Mouse (Mus musculus): ENCODE results near the gene Tex14.
"Not testable (repeated sequence)": the region's sequence is repeated elsewhere in the genome, so short reads cannot be mapped to it uniquely, and the experiment has no call there.

Tex14 gene

DNA sequence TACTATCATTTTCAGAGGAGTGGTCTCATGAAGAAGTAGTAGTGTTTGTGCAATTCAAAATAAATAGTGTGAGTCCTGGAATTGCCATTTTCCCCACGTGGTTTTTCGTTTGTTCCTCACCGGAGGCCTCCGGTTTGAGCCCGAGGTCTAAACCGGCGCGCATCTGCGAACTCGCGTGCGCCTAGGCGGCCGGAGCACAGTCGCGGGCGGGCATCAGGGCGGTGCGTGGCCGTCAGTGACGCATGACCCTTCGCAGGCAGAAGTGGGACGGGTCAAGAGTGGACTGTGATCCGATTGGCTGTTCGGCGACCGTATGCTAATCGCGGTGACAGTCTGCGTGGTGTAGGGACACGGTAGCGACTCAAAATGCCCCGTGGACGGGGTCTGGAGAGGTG, 43.2 kb downstream of the Tex14 start:
- DNase-seq (ENCODE audit: low read depth, low spot score) = peak; percentile 78

DNA sequence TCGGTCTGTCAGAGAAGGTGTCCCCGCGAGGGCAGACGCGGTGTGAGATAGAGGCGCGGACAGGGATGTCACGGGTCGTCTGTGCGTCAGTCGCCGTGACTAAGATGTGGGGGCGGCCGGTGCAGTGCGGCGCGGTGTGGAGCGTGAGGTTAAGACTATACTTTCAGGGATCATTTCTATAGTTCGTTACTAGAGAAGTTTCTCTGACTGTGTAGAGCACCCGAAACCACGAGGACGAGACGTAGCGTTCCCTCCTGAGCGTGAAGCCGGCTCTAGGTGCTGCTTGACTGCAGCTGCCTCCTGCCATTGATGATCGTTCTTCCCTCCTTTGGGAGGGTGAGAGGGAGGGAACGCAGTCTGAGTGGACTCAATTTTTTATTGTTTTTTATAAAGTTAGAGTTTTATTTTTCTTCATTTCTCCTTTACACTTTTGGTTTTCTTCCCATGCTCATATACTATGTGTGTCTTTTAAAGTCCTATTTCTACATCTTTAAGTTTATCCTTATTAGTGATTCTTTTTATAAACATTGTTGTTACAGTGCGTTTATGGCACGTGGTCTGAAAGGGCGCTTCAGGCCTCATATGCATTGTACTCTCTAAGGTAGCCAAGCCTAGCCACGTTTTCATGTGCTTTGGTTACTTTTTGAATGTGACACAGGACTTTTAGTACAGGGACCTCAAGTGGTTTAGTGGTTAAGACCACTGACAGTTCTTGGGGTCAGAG, 43.8 kb downstream of the Tex14 start:
- peak; percentile 85 for DNase-seq (ENCODE audit: low read depth, low spot score)

DNA sequence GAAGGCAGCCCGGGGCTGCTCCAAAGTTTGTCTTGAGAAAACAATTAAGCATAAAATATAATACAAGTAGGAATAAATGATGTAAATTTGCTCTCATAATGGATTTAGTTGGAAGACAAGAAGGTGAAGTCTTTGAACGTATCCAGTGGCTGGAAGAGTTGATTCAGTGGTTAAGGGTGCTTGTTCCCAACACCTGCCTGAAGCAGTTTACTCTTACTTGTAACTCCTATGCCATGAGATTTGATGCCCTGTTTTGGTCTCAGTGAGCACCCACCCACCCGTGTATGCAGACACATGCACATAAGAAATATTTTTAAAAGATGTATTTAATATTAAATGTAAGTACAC, 44.3 kb downstream of the Tex14 start:
- no peak for DNase-seq (ENCODE audit: low read depth, low spot score)

DNA sequence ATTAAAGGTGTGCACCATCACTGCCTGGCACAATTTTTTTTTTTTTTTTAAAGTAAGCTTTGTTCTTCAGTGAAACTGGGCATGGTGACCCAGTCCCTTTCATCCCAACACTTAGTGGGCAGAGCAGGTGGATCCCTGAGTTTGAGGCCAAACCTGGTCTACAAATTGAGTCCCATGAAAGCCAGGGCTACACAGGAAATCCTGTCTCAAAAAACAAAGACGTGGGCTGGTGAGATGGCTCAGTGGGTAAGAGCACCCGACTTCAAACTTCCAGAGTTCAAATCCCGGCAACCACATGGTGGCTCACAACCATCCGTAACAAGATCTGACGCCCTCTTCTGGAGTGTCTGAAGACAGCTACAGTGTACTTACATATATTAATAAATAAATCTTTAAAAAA, 45.0 kb downstream of the Tex14 start:
- DNase-seq (ENCODE audit: low read depth, low spot score) = peak; percentile 36

DNA sequence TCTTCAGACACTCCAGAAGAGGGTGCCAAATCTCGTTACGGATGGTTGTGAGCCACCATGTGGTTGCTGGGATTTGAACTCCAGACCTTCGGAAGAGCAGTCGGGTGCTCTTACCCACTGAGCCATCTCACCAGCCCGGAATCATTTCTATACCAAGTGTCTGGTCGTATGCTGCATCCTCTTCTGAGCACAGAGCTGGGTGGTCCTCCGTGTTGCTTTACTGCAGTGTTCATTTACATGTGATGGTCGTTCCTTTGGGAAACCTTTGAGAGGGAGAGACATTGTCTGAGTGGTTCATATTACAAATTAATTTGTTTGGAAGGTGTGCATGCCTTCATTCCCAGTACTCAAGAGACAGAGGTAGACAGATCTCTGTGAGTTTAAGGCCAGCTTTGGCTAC, 47.9 kb downstream of the Tex14 start:
- not testable (repeated sequence) for DNase-seq (ENCODE audit: low read depth, low spot score)

DNA sequence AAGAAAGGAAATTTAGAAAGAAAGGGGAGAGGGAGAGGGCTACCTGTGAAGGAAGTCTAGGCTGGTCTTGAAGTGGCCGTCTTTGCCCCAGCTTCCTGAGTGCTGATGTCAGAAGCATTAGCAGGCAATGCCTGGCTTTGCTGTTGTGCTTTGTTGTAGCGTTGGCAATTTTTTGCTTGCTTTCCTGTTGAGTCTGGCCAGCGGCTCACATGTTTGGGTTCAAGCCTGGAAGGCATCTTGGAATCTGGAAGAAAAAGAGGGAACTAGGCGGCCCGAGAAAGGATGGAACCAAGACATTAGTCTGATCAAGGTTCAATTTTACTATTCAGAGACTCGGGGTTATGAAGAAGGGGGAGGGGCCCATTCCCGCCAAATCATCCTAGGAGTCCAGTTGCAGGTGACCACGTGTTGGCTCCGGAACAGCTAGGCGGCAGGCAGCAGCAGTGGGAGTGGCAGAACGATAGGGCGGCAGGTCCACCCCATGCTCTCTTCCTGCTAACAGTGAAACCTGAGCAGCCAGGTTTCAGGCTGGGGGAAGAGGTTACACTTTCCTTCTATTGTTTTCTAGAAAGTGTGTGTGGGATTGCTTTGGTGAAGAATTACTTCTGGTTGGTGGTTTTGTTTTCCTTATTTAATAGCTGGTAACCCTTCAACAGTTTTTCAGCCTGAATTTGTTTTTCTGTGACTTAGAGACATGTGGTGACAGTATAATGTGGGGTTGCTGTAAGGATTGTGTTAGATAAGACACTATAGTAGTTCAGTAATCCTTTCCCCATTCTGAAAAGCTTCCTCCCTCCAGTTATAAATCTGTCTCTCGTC, 48.6 kb downstream of the Tex14 start:
- DNase-seq (ENCODE audit: low read depth, low spot score) = peak; percentile 62

DNA sequence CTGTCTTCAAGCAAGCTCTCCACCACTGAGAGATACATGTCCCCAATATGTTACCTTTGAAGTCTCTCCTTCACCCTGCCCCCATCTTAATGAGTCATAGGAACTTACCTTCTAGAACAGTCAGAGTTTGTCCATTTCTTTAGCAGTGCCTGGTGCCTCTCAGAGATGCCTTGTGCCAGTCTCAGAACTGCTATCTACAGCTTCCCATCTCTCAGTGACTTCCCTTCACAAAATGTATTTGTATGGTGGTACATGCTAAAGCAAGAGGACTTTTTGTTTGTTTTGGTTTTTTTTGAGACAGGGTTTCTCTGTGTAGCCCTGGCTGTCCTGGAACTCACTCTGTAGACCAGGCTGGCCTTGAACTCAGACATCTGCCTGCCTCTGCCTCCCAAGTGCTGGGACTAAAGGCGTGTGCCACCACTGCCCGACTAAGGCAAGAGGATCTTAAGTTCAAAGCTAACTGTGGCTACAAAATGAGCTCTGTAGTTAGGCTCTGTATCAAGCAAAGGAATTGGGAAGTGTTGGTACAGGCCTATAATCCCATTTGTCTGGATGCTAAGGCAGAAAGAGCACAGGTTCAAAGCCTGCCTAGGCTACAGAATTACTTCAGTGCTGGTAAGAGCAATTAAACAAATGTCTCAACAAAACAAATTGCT, 49.3 kb downstream of the Tex14 start:
- DNase-seq (ENCODE audit: low read depth, low spot score) = no peak

DNA sequence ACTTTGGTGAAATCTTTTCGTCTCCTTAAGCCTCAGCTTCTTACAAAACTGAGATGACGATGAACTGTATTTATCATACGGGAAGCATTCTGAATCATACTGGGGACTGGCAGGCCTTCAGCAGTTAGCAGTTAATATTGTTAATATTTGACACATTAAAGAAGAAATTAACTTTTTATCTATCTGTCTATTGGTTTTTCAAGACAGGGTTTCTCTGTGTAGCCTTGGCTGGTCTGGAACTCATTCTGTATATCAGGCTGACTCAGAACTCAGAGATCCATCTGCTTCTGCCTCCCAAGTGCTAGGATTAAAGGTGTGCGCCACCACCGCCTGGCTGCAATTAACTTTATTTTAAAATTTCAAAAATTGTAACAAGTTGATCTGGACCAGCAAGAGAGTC, 50.7 kb downstream of the Tex14 start:
- DNase-seq (ENCODE audit: low read depth, low spot score) = no peak

DNA sequence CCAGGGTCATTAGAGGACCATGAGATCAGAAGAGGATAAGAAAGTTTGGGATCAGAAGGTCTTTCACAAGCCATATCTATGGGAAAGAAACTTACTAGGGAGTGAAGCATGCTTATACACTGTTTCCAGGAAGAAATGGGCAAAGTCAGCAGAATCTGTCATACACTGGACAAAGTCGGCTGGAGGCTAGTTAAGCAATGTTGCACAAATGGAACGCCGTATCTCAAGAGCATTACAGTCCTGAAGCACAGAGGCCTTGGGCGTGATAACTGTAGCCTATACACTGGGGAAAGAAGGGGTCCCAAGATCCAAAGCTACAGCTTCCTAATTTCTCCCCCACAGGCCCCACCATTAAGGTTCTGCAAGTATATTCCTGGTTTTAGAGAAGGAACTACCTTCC, 51.1 kb downstream of the Tex14 start:
- DNase-seq (ENCODE audit: low read depth, low spot score) = no peak

DNA sequence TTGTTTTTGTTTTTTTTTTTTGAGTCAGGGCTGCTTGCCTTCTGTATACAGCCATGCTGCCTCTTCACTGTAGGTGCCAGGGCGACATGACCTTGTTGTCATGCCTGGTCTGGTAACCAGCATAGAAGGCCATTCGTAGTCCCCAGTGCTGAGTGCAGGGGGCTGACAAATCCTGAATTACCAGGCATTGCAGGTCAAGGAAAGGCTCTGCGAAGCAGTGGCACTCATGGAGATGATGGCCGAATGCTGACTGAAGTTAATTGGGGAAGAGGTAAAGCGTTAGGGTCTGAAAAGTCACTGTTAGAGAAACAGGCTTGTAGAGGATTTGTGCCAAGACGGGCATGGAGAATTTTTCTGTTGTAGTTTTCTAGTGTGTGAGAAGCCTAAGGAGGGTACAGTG, 55.7 kb downstream of the Tex14 start:
- no peak for DNase-seq (ENCODE audit: low read depth, low spot score)

DNA sequence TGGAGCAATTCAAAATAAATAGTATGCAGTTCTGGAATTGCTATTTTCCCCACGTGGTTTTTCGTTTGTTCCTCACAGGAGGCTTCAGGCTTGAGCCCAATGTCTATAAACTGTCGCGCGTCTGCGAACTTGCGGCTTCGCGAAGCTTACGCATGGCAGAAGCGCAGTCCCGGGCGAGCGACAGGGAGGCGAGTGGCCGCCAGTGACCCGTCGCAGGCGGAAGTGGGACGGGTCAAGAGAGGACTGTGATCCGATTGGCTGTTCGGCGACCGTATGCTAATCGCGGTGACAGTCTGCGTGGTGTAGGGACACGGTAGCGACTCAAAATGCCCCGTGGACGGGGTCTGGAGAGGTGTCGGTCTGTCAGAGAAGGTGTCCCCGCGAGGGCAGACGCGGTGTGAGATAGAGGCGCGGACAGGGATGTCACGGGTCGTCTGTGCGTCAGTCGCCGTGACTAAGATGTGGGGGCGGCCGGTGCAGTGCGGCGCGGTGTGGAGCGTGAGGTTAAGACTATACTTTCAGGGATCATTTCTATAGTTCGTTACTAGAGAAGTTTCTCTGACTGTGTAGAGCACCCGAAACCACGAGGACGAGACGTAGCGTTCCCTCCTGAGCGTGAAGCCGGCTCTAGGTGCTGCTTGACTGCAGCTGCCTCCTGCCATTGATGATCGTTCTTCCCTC, 57.1 kb downstream of the Tex14 start:
- DNase-seq (ENCODE audit: low read depth, low spot score) = peak; percentile 81

DNA sequence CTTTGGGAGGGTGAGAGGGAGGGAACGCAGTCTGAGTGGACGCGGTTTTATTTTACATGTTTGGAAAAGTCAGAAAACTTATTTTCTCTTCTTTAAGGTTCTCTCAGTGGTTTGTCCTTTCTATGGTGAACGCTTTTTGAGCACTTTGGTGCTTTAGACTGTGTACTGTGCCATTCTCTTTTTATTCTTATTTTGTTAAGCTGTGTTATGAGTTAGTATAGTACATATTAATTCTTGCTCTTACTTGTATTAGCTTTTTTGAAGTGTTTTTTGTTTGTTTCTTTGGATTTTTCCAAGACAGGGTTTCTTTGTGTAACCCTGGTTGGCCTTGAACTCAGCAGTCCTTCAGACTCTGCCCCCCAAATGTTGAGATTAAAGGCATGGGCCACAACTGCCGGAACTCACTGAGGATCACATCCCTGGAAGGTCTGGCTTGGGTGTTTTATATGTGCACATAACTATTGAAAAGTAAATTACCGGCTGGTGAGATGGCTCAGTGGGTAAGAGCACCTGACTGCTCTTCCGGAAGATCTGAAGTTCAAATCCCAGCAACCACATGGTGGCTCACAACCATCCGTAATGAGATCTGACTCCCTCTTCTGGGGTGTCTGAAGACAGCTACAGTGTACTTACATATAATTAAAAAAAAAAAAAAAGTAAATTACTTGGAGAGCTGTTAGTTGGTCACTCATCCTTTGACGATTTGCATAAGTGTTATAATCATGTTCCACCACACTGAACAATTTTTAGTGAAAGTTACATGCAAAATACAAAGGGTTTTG, 57.8 kb downstream of the Tex14 start:
- DNase-seq (ENCODE audit: low read depth, low spot score) = peak; percentile 86

DNA sequence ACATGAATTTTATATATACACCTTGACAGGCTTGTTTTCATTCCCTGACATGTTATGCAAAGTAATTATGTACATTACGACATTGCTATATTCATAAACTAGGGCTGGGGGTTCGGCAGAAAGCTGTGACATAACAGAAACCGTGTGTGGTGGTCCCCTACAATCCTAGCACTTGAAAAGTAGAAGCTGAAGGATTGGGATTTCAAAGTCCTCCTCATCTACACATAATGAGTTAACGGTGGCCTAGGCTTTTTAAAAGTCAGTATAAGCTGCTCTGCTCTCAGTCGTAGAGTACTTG, 58.3 kb downstream of the Tex14 start:
- DNase-seq (ENCODE audit: low read depth, low spot score) = no peak

DNA sequence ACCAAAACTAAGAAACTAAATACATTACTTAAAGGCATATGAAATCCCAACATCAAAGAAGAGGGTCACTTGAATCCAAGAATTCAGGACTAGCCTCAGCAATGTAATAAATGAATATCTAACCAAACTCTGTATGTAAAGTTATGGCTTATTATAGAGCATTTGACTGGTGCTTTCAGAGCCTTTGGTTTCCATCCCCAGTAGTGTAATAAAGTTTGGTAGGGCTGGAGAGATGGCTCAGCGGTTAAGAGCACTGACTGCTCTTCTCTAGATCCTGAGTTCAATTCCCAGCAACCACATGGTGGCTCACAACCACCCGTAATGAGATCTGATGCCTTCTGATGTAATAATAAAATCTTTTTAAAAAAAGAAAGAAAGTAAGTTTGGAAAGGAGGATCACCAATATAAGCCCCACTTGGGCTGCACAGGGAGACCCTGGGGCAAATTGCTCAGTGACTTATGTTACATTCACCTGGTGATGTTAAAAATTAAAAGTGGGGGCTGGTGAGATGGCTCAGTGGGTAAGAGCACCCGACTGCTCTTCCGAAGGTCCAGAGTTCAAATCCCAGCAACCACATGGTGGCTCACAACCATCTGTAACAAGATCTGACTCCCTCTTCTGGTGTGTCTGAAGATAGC, 59.0 kb downstream of the Tex14 start:
- not testable (repeated sequence) for DNase-seq (ENCODE audit: low read depth, low spot score)

DNA sequence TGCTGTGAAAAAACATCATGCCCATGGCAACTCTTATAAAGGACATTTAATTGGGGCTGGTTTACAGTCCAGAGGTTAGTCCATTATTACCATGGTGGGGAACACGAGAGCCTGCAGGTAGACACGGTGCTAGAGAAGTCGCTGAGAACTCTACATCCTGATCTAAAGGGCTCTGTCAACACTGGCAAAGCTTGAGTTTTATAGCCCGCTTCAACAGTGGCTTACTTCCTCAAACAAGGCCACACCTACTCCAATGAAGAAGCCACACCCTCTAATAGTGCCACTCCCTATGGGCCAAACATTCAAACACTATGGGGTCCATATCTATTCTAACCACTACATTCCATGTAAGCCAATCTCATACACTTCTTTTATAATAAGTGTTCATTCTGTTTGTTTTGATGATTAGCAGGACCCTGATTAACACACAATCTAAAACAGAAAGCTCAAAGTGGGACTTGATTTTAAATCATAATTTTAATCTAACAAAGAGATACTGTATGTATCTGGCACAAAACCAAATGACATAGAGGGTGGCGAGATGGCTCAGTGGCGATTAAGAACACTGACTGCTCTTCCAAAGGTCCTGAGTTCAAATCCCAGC, 61.2 kb downstream of the Tex14 start:
- no peak for DNase-seq (ENCODE audit: low read depth, low spot score)

DNA sequence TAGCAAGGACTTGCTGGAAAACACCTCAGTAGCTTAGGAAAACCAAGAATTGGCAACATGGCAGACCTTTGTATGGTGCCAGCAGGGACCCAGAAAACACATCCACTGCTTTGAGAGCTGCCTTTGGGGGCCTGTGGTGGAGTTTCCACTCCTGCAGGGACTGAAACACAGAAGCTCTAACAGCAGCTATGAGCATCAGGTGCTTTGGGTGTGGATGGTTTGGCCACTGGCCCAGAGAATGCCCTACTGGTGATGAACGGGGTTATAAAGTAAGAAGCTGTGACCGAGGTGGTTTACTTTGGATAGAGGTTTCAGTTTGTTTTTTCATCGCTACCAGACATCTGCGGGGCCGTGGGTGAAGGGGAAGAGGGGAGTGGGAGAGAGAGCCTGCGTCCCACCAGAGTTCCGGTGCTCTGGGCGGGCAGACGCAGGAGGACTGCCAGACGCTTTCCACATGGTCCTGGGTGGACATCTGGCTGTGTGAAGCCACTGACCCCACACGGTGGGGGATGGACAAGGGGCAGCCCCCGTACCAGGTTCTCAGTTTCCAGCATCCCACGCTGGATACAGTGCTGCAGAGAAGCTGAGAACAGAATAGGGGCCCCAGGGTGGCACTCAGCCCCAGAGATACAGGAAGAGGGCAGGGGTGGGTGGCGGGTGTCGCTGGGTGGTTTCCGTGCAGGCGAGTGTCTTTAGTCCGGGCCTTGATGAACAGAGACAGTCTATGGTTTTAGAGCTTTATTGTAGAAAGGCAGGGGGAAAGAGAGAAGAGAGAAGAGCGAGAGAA, 62.8 kb downstream of the Tex14 start:
- peak; percentile 81 for DNase-seq (ENCODE audit: low read depth, low spot score)

DNA sequence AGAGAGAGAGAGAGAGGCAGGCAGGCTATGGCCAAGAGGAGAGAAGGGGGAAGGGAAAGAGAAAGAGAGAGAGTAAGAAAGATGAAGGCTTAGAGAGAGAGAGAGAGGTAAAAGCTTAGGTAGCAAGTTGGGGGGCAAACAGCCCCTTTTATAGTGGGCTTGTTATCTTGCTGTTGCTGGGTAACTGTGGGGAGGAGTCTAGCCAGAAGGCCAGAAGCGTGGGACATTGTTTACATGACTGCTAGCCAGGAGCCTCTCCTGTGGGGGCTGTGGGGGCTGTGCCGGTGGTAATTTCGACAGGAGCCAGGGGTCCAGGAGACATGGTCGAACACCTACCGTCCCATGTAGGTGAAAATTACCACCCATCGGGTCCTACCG, 63.4 kb downstream of the Tex14 start:
- no peak for DNase-seq (ENCODE audit: low read depth, low spot score)

DNA sequence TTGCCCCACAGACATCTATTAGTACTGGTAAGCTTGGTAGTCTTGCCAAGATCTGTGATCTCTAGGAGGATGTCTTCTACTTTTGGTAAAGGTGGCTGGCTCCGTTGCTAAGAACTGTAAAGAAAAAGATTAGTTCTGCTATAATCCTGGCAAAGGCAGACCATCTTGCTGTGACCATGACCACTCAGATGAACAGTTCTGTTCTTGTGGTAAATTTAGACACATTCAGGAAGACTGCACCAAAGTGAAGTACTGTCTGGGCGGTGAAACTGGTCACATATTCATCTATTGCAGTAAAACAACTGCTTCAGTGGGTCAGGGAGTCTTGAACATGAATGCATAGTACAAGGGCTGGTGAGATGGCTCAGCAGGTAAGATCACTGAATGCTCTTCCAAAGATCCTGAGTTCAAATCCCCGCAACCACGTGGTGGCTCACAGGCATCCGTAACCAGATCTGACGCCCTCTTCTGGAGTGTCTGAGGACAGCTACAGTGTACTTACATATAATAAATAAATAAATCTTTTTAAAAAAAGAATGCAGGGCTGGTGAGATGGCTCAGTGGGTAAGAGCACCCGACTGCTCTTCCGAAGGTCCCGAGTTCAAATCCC, 63.9 kb downstream of the Tex14 start:
- no peak for DNase-seq (ENCODE audit: low read depth, low spot score)

Data from CD4-positive helper T cell, adult 2 months (primary cell).